Mouse (Mus musculus) cerebellum, postnatal 14 days (tissue): ENCODE measurements around the gene 1700029P11Rik.
"Not testable (repeated sequence)": the region's sequence is repeated elsewhere in the genome, so short reads cannot be mapped to it uniquely, and the experiment has no call there.

Experiments
- DNase-seq, 2 experiments: peaks; one replicate each; pipeline ENCODE4 v3.0.0; 2021; ENCODE audit warnings: mixed read lengths in 2 of 2

Gene 1700029P11Rik

DNA sequence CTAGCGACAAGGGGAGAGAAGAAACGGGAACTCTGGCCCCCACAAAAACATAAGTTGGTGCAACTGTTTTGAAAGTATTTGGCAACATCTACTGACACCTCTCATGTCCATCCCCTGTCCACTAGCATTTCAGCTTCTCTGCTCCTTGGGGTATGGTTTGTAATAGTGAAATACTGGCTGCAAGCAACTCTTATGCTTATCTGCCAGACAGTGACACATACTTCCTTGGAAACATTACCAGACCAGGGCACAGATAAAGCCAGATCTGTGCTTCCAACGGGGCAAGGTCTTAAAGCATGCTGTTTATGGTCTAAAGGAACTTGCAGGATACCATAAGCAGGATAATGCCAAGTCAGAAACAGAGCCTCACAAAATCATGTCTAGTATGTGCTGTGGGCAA, 21.4 kb upstream of the 1700029P11Rik start:
- no peak for DNase-seq

DNA sequence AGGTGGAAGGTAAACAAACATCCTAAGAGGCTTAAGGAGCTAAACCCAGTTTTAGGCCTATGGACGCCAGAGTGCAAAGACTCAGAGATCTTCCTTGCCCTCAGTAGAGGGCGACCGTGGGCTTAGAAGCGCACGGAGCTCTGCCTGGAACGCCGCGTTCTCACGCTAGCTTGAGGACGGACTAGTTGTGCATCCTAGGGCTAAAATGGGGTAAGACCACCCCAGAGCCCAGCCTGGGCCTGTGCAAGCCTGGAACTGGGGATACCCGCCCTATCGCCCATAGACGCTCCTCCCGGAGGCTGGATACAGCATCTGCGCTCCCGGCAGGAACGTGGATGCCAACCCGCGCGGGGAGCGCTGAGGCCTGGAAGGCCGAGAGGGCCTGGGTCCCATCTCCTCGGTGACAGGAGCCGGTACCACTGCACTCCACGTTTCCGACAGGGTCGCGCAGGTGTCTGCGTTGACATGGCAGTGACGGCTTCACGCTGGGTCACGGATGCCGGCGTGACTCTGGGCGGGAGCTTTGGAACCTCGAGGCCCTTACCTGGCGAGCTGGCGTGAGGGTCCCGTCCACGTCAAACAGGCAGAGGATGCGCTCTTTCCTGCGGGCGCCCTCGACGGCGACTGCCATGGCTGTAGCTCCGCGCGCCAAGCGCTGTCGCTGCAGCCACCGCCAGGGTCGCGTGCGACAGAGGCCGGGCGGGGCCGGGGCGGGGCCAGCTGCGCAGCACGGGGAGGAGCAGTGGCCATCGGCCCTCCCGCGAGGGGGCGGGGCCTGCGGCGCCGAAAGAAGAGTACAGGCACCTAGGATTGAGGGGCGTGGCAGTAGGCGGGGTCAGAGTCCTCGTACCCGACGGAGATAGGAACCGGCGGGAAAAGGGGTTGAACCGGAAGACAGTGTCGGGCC, 19.9 kb upstream of the 1700029P11Rik start, which contains the start of gene Pmm1:
TSS of gene Pmm1 (minus strand) at position 760 of the 907 bp plus-strand sequence.
- DNase-seq, result peak; percentile 99 to 100

DNA sequence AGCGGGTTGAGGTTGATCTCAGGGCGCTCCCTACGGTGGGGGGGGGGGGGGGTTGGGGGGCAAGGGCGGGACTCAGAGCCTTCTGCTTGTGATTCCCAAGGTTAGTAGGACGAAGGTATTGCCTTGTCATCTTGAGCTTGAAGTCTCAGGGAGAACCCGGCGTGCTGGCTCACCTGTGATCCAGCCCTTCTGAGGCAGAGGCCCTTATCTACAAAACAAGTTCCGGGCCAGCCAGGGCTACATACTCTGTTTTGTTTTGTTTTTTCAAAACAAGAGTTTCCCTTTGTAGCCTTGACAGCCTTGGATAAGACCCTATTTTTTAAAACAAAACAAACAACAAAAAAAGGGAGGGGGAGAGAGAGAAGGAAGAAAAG, 19.3 kb upstream of the 1700029P11Rik start:
- DNase-seq, result no peak

DNA sequence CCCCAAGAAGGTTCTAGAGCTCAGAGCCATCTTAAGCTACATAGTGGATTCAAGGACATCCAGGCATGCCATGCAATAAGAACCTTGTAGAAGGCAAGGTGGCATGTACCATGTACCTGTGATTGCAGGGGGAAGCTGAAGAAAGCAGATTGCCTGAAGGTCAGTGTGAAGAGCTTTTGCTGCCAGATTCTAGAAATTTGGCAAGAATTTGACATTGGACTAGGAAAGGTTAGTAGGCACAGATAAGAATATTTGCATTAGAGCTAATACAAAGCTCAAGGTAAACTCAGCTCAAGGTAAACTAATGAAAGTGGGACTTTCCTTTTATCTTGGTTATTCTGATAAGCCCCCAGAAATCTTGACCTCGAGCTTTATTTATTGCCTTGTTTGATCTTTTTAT, 16.1 kb upstream of the 1700029P11Rik start:
- no peak for DNase-seq

DNA sequence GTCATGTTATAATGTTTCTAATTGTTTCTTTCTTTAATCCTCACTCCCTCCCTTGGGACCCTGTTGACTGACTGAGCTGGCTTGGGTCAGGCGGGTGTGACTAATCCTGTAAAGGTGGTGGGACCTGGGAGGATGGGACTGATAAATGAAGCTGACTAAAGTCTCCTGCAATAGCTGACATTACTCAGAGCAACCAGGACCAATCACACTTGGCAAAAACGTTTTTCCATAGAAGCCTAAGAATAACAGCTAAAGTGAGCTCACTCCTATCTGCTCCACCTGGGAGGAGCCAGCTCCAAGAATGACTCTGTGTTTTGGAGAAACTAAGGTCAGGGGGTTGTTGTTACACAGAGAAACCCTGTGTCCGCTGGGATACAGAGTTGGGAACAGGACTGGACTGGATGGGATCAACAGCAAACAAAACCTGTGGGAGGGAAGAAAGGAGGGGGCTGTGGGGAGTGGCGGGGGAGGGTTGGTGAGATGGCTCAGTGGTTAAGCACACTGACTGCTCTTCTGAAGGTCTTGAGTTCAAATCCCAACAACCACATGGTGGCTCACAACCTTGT, 15.3 kb upstream of the 1700029P11Rik start:
- DNase-seq, result no peak

DNA sequence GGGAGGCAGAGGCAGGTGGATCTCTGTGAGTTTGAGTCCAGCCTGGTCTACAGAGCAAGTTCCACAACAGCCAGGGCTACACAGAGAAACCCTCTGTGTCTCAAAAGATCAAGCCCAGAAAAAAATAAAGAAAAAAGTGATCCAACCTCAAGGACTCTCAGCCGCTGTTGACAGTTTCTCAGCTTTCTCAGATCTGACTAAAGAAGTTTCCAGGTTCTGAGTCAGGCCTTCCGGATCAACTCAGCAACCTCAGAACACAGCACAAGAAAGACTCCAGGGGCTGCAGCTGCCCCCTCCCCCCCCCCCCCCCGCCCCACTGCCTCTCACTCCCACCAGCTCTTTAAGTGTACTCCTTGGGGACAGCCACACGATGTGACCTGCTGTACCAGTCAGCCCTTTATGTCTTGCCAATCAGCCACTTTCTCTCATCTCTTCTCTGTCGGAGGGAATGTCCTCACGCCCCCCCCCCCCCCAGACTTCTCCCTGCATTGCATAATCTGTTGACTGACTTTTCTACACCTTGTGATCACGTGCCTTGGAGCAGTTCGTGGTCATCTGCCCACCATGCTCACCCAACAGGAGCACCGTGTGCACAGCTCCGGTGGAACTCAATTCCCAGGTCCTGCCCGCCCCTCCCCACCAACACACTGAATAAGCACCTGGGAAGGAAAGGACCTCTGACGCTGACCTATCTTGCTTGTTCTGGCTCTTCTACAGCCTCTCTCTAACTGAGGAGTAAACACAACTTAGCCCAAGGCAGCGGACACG, 14.1 kb upstream of the 1700029P11Rik start:
- no peak for DNase-seq

DNA sequence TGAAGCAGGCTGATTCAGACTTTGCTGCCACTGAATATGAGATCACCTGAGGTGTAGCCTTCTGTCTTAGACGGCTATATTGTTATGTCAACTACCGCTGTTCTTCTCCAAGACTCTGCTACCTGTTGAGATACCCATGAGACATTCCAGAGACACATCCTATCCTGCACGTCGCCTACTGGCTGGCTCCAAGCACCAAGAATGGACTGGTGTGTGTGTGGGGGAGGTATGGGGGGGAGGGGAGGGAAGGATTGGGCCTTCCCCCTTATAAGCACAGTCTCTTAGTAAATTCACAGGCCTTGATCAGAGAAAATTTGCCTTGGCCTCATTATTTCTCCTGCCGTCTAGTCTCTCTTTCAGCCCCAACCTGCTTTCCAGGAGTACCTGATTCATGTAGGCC, 12.5 kb upstream of the 1700029P11Rik start:
- DNase-seq, result no peak

DNA sequence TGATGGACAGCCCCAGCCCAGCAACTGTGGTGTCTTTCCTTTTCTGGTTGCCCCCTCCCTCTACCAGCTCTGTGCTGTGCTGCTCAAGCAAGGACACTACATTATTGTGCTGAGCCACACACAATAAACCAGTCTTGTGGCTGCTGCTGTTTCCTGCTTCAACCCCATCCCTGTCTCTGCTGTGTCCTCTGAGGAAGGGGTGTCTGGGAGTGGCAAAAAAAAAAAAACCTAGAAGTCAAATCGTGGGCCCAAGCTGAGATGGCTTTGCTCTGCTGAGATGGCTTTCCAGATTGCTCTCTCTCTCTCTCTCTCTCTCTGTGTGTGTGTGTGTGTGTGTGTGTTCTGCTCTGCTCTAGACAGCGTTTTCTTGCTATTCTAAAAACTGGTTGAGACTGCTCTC, 11.9 kb upstream of the 1700029P11Rik start:
- DNase-seq, result no peak

DNA sequence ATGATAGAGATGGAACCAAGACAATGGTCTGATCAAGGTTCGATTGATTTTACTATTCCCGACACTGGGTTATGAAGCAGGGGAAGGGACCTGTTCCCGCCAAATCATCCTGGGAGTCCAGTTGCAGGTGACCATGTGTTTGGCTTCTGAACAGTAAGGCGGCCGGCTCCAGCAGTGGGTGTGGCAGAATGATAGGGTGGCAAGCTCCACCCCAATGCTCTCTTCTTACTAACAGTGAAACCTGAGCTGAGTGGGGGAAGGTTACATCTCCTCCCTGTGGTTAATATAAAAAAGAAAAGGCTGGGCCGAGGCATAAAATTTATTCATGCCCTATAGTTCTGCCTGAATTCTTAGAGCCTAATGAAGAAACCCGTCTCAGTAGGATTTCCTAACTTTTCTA, 11.2 kb upstream of the 1700029P11Rik start:
- no peak for DNase-seq

DNA sequence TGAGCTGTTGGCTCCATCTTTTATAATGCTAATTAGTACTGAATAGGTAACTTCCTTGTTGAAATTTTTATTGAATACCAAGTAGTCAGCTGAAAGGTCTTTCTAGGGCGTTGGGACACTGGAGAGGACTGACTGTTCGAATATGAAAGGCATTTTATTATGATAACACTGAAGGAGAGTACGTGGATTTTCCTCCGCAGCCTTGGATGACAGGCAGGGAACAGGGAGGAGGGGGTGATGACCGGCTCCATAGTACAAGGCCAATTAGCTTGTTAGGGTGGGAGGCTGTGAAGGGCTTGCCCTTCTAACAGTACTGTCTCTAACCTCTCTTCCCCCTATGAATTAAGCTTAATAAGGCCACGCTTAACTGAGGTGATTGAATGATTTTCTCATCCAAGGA, 10.7 kb upstream of the 1700029P11Rik start:
- not testable (repeated sequence) for DNase-seq

DNA sequence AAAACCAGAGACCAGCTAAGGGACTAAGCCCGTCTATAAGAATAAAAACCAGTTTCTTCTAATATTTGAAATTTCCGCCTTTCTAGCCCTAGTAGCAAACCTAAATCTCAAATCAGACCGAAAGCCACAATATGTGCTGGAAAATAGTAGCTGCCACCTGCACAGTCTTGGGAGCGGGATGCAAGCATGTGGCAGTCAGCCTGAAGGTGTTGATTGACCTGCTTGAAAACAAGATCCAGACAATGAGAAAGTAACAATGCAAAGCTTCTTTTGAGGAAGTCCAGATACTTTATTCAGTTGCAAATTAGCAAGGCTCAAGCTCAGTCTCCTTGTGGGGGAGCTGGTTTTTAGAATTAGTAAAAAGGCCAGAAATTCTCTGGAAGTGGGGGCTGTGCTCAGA, 9.8 kb upstream of the 1700029P11Rik start:
- not testable (repeated sequence) for DNase-seq

DNA sequence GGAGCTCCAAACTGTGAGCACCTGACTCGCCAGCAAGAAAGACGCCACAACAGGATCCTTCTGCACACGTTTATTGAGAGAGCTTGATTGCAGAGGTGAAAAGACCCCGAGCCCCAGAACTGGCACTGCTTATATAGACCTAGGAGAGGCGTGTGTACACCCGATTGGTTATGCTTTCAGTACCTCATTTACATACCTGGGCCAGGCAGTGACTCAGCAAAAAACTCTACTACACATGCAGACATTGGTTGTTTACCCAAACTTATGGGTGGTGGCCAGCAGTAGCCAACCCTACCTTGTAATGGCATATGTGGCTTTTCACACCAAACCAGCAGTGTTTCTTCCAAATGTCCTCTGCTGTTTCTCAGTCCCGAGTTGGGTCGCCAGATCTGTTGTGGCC, 5.2 kb upstream of the 1700029P11Rik start:
- DNase-seq, result not testable (repeated sequence)

DNA sequence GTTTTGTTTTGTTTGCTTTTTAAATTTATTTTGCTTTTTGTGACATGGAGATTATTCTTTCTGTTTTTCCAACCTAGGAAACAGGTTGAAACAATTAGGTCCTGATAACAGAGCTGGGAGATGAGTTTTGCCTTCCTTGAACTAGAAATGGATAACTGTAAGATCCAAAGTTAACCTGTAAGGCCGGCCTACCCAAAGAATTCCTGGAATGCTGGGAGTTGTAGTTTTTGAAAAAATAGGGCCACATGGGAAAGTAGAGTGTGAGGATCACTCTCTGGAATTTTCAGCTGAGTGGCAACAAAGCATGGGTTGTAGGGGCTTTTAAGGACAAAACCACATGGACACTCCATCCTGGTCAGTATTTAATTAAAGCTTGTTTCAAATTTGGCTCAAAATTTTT, 1.8 kb downstream of the 1700029P11Rik start:
- DNase-seq, result no peak

DNA sequence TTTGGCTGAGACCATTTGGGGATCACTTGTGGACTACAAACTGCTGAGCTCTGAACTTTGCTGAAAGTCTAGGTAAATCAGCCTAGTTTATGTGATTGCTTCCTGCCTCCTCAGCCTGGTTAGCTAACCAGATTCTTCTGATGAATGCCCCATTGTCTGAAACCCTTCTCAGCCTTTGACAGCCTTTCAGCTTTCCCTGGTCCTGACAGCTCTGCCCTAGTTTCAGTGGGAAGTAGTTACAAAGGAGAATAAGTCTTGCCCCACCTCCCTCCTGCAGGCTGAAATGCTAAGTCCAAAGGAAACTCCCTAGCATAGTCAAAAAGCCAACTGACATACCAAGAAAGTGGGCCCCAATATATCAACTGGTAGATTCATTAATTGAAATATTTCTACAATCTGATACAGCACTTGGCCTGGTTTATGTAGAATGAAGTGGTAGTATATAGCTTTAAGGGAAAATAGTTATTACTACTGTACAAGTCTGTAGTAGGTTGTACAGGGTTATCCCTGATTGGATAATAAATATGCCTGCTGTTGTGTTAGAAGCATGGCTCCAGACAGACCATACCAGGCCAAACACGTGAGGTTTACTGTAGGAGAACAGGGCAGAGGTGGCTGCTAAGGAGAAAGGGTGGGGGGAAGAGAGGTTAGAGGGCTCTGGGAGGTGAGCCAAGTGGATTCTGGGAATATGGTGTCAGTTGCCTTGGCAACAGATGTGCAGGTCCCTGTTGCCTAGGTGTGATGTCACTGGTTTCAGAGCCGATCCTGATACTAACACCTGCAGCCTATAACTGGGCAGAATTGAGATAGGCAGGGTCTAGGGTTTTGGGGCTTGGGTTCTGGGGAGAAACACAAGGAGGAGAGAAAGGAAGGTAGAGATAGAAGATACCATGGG, 5.2 kb downstream of the 1700029P11Rik start:
- DNase-seq, result no peak

DNA sequence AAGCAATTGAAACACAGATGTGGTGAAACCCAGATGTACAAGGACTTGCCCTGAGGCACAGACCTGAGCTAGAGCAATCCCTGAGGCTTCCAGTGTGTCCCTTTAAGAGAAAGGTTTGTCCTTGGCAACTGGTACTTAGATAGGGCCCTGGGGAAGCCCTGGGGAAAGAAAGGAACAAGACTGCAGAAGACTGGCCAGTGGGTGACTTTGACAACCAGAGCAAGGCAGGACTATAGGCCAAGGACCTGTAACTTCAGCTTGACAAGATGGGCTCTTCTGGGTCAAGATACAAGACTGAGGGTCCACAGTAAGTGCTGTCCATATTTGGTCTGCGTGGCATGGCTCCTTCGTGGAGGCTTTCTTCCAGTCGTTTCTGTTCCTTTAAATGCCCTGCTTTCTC, 7.3 kb downstream of the 1700029P11Rik start, which contains the start of gene Xrcc6:
TSS of gene Xrcc6 (plus strand) at position 190 of the 400 bp plus-strand sequence.
- DNase-seq, result no peak

DNA sequence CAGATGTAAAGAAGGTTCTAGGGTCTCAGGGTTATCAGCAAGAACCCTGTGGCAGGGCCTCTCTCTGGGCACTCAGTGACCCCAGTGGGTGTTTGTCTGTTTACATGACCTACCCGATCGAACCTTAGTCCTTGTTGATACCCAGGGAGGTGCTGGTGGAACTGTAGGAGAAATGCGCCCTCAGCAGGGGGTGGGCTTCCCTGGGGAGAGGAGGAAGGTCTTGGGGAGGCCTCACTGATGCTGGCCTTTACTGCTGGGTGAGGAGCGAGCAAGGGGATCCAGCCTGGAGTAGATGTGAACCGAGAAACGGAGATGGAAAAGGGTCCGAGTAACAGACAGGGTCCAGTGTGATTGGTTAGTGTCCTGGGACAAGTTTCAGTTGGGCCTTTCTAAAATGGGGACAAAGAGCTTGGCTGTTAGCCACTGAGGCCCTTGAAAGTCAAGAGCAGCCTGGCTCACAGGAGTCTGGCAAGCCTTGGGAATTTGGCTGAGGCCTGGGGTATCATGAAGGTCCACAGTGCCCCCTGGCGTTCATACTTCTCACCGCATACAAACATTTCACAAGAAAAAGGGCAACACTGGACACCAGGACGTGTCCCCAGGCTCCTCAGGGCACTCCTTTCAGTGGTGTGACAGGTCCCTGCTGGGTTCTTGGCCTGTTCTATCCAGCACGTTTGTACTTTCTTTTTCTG, 9.2 kb downstream of the 1700029P11Rik start:
- DNase-seq, result peak; percentile 94 to 96

DNA sequence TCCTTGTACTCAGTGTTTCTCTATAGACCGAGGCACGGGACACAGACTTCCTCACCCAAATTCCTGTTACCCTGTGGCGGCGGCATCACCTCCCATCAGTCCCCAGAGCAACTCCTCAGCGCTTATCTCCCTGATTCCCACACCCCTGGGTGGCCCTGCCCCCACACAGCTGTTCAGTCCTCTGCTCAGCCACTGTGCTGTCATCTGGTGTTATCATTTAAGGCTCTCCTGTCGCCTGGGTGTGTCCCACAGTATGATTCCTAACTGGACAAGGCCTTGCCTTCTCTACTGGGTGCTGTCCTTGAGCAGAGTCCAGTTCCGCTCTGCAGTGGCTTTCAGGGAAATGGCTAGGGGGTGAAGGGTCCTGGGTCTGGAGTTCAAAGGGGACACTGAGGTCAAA, 10.2 kb downstream of the 1700029P11Rik start:
- no peak for DNase-seq

DNA sequence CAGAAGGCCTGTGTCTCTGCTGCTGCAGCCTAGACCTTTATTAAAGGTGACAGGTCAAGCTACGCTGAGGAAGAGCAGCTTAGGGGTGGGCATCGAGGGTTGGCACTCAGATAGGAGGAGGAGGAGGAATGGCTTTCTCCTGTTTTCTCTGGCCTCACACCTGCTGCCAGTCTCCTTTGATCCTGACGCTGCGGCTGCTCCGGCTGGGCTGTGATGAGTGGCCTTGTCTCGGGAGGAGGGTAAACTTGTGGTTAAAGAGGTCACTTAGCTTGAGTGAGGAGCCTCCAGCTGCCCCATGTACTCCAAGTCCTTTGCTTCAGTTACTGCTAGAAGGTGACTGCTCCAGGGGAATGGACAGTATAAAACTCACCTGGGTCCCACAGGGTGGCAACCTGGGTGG, 13.7 kb downstream of the 1700029P11Rik start:
- DNase-seq, result no peak

DNA sequence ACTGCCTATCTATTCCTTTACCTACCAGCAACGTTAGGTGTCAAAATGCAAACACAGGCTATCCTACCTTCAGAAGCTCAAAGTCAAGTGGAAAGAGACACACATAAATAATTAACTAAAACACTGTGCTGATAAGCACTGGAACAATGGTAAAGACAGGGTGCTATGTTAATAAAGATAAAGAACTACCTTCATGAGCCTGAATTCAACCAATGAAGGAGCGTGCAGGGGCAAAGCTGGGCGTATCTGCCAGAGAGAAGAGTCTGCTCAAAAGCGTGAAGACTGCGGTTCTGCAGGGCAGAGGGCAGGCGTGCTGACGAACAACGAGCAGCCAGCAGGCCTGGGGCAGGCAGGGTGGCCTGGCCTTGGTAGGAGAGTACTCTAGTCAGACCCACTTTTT, 23.9 kb downstream of the 1700029P11Rik start:
- no peak for DNase-seq

DNA sequence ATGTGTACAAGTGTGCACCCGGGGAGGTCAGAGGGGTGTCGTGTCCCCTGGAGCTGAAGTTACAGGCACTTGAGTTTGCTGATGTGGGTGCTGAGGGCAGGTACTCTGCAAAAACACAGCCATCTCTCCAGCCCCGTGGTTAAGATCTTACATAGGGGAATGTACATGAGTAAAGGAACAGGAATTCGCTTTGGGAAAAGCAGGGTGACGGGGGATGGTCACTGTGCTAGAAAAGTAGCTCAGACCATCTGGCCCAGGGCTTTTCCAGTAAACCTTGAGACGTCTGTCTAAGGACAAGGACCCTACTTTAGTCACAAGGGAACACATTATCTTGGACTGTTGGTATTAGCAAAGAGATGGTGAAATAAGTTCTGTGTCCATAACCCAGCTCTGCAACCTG, 31.6 kb downstream of the 1700029P11Rik start:
- no peak for DNase-seq

DNA sequence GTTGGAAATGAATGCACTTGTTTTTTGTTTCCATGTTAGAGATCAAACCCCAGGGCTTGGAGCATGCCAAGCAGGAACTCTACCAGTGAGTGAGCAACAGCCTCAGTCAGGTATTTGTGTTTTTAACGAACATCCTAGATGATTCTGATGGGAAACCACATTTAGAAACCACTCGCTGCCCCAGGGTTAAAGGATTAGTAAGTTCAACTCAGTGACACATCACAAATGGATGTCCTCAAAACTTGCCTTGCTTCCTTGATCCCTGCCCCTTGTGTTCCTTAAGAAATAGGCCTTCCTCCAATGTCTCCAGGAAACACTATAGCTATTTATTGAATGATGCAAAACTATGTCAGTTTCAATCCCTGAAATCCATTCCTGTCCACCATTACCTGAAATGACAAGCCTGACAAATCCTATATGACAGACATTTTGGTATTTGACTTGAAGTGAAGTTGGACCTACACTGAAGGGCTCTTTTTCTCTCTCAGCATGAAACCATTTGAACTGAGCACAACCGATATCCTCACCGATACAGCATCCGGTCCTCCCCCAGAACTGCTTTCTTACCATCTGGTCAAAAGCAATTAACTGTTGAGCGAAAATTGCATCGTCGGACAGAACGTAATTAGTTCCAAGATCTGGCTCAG, 34.5 kb downstream of the 1700029P11Rik start:
- DNase-seq, result no peak
